Mouse (Mus musculus): ENCODE measurements around the gene Bspry.

DNA sequence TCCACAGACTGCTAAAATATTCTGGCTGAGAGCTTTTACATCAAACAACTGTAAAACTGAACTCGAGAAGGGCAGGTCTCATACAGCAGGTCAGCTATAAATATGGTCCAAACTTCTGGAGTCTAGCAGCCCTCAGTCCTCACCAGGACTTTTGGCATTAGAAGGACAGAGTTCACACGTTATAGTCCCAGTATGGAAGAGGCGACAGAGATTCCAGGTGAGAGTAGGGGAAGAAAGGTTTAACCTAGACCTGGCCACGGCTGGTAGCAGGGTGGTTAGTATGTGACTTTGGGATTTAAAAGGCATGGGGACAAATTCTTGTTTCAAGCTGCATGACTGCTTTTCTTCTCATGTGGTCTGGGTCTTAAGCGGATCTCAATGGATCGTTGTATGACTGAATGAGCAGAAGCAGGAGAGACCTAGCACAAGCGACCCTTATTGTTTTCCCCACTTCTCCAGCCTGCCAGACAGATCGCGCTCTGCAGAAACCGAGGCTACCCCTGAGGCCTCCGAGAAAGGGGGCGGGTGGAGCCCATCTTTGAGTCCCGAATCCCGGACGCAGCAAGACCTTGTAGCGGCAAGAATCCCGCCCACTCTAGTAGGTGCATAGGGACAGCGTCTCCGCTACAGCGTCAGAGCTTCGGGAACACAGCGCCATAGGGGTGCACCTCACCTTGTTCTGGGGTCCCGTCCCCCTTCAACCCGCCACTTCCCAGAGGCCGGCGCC is 39.4 kb downstream of the Bspry start:
- TF ChIP-seq CTCF (IDR thresholded peaks at IDR 0.05; ENCODE audit: insufficient read depth, low read depth, low read length) (no peak), POLR2A (IDR thresholded peaks at IDR 0.05; ENCODE audit: insufficient read depth, low read depth, low read length) (no peak)
